Mouse (Mus musculus) hindbrain, embryonic 14.5 days (tissue): ENCODE measurements around the gene Mcoln2. TPM values are rescaled to one million over a fixed set of nuclear protein-coding genes. Genes with fewer than 3 reads are reported as not detected.

Source experiments
- ATAC-seq: fragments of 200-750 bp; cut with Nextera tagmentation; 2 replicates; pipeline ENCODE4 v1.8.0; 2017; ENCODE audit warnings: moderate number of reproducible peaks, mild to moderate bottlenecking, moderate TSS enrichment, moderate library complexity; ENCODE audit not compliant: low FRiP score
- DNase-seq: peaks from one replicate; pipeline ENCODE4 v3.0.0-alpha.2; 2015; ENCODE audit warnings: low spot score
- H3K27ac ChIP-seq: fragments of 300-500 bp; sonication (generic); 2 replicates; pipeline ENCODE4 v1.5.1; 2014; ENCODE audit warnings: mild to moderate bottlenecking, moderate library complexity
- H3K27me3 ChIP-seq: fragments of 300-500 bp; sonication (generic); 2 replicates; pipeline ENCODE4 v1.6.1; 2014; ENCODE audit warnings: mild to moderate bottlenecking, low read length, mixed read lengths; ENCODE audit not compliant: control insufficient read depth, insufficient read depth
- H3K36me3 ChIP-seq: fragments of 300-500 bp; sonication (generic); replicated peaks from 2 replicates; pipeline ENCODE4 v1.6.1; 2014; ENCODE audit not compliant: control insufficient read depth, insufficient read depth
- H3K4me1 ChIP-seq: fragments of 300-500 bp; sonication (generic); replicated peaks from 2 replicates; pipeline ENCODE4 v1.6.1; 2014; ENCODE audit warnings: antibody characterized with exemption, low read length, mixed read lengths; ENCODE audit not compliant: control insufficient read depth, insufficient read depth
- H3K4me2 ChIP-seq: fragments of 300-500 bp; sonication (generic); replicated peaks from 2 replicates; pipeline ENCODE4 v1.6.1; 2014; ENCODE audit warnings: mild to moderate bottlenecking, moderate library complexity
- H3K4me3 ChIP-seq: fragments of 300-500 bp; sonication (generic); replicated peaks from 2 replicates; pipeline ENCODE4 v1.5.1; 2014; ENCODE audit warnings: mild to moderate bottlenecking, low read length
- H3K9ac ChIP-seq: fragments of 300-500 bp; sonication (generic); 2 replicates; pipeline ENCODE4 v1.6.1; 2014
- H3K9me3 ChIP-seq: fragments of 300-500 bp; sonication (generic); 2 replicates; pipeline ENCODE4 v1.6.1; 2016; ENCODE audit warnings: low read length; ENCODE audit not compliant: control insufficient read depth
- WGBS: fragments of 180-500 bp; shearing (Covaris S2); extraction: QIAGEN DNeasy Blood & Tissue Kit; methylation state at CpG from one replicate; pipeline ENCODE4 v1.1.7; 2014; 5-methylcytosine and 5-hydroxymethylcytosine counted together
- polyA plus RNA-seq: library from polyadenylated mRNA; unstranded; fragments of >200 nt; fragmentation: Nextera tagmentation; extraction: Ambion mirVana; gene quantifications from 2 replicates; pipeline ENCODE4 v1.2.1, GENCODE M21; 2014

The Mcoln2 gene
- polyA plus RNA-seq, 1 experiment from 2014 or later = 0.11 TPM

DNA sequence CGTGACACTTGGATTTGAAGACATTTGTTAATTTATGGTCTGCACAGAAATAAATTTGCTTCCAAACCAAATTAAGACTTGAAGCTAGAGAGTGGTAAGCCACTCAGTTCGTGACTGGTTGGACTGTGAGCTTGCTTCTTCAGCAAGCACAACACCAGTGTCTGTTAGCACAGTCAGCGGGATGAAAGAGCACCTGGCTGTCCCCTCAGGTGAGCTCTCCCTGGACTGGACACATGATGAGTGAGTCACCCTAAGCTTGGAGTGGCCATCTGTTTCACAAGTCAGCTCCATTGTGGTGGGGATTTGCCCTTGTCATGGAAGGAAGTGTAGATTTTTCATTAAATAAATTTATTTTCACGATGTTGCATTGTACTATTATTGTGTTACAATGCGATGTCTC, 45.5 kb downstream of the Mcoln2 start:
- Histone ChIP-seq H3K4me1 (0 out of 2 replicates have a peak, but pooled peaks cover 9% of the 10 kb centered on the region), H3K36me3 (no peaks in the 10 kb centered on the region), H3K9ac (no peak overlapping the region), H3K4me2 (no peak overlapping the region), H3K9me3 (no peaks in the 10 kb centered on the region), H3K27ac (no peak overlapping the region), H3K27me3 (no peaks in the 10 kb centered on the region), H3K4me3 (no peak overlapping the region)
- WGBS = 92% methylated on average over 5 of the region's 5 CpGs
- no peak for DNase-seq
- no peak for ATAC-seq

DNA sequence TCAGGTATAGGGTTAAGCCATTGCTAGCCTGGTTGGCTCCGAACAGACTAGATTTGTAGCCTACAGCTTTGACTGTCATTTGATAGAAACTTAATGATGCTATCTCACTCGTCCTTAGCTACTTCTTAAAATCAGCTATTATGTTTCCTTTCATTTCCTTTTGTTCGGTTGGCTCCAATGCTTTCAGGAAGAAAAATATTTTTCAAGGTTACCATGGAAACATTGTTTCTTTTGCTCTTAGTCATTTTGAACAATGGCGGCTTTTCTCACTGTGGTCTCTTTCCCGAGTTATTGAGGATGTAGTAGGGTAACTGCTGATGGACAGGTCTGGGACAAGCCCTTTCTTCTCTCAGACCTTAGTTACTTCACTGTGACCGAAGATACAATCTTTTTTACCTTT, 46.7 kb downstream of the Mcoln2 start:
- Histone ChIP-seq H3K4me2 (no peak overlapping the region), H3K4me3 (no peak overlapping the region), H3K27me3 (no peaks in the 10 kb centered on the region), H3K9ac (no peak overlapping the region), H3K4me1 (0 out of 2 replicates have a peak, but pooled peaks cover 9% of the 10 kb centered on the region), H3K36me3 (no peaks in the 10 kb centered on the region), H3K27ac (no peak overlapping the region), H3K9me3 (no peaks in the 10 kb centered on the region)
- 22% methylated on average over 6 of the region's 6 CpGs for WGBS
- ATAC-seq (no peak), DNase-seq (peak; percentile 56)

DNA sequence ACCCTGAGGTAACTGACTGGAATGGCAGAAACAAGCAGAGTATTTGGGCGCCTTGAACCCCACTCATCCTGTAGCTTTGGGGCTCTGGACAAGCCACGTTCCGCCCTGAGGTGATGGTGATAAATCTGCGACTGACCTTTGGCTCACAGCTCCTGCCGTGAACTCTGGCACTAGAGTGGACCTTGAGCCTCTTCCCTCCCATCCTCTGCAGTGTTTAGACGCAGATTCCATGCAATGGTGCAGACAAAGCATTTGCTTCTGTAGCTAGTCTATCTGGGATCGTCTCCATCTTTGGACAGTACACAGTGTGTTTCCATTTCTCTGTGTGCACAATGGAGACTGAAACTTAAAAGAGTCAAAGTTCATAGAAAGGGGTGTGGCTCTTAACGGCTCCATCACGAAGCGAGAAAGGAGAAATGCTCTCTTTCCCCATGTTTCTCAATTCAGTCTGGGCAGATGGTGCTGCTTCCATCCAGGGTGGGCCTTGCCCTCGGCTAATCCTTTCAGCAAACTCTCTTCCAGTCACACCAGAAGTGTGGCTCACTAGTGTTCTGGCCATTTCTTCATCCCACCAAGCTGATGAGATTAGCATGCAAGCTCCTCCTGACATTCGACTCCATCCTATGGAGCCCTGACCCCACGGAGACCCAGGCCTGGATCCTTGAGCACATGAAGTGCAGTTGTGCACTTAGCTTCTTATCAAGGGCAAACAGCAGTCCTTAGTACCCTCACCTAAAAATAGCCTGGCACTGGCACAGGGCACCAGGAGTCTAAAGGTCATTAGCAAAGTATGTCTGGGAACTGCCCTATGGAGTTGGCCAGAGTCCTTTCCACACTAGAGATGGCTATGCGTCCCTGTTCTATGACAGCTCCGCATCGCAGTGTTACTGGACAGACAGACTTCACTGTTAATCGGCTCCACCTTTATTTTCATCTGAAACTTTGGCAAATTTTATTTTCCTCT, 47.4 kb downstream of the Mcoln2 start:
- no peak for ATAC-seq
- no peak overlapping the region for H3K27ac ChIP-seq
- H3K9ac ChIP-seq = no peak overlapping the region
- H3K9me3 ChIP-seq = no peaks in the 10 kb centered on the region
- no peaks in the 10 kb centered on the region for H3K36me3 ChIP-seq
- no peak overlapping the region for H3K4me3 ChIP-seq
- no peak overlapping the region for H3K4me2 ChIP-seq
- 0 out of 2 replicates have a peak, but pooled peaks cover 9% of the 10 kb centered on the region for H3K4me1 ChIP-seq
- H3K27me3 ChIP-seq = no peaks in the 10 kb centered on the region
- no peak for DNase-seq
- 74% methylated on average over 17 of the region's 17 CpGs for WGBS

DNA sequence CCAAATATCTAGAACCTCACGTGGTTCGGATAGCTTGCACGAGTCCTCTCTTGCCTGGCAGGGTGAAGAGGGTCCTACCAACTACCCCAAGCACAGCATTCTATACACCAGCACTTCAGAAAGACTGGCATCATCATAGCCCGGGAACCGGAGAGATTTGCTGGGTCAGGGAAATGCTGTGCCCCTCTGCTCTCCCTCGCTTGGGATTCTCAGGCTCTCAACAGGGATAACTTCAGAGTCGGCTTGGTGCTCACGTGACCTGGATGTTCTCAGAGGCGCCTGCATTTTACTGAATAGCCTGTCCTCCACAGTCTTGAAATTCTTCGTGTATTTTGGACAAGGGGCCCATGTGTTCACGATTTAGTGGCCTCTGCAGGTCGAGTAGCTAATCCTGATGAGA, 48.2 kb downstream of the Mcoln2 start:
- WGBS = 89% methylated on average over 12 of the region's 12 CpGs
- Histone ChIP-seq H3K9ac (no peak overlapping the region), H3K4me1 (0 out of 2 replicates have a peak, but pooled peaks cover 9% of the 10 kb centered on the region), H3K27me3 (no peaks in the 10 kb centered on the region), H3K4me2 (no peak overlapping the region), H3K9me3 (no peaks in the 10 kb centered on the region), H3K4me3 (no peak overlapping the region), H3K27ac (no peak overlapping the region), H3K36me3 (no peaks in the 10 kb centered on the region)
- ATAC-seq (no peak), DNase-seq (no peak)

DNA sequence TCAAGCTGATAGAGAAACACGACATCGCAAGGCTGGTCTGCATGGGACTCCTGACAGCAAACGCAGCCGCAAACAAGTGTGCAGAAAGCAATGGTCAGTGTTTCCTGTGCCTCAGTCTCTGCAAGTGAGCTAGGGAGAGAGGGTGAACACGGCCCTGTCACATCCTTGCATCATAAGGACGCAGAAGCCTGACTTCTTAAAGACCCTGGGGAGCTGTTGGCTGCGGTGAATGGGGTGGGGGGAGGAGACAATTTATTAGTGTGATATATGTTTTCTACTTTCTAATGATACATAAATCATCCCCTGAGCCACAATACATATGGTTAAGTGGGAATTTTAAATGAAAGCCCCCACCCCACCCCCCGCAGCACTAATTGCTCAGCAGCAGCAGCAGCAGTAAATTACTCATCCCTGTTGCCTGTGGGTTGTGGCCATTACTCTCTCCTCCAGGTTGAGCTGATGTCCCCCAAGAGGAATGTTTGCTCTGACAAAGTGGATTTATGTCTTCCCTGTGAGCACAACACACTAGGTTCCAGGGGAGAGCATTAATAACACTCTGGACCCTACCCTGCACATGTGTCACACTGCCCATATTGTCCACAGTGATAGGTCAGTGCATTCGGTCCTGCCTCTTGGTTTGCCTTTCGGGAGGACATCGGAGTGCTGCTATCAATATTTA, 49.3 kb downstream of the Mcoln2 start:
- H3K9ac ChIP-seq = no peak overlapping the region
- WGBS = 53% methylated on average over 11 of the region's 11 CpGs
- H3K4me1 ChIP-seq = 0 out of 2 replicates have a peak, but pooled peaks cover 9% of the 10 kb centered on the region
- no peak for DNase-seq
- peak; percentile 54; the same call in 1 of the 2 replicates for ATAC-seq
- 0 out of 2 replicates have a peak overlapping the region, but pooled peaks have one; percentile 1 for H3K27ac ChIP-seq
- no peak overlapping the region for H3K4me3 ChIP-seq
- H3K36me3 ChIP-seq = no peaks in the 10 kb centered on the region
- H3K9me3 ChIP-seq = no peaks in the 10 kb centered on the region
- no peaks in the 10 kb centered on the region for H3K27me3 ChIP-seq
- no peak overlapping the region for H3K4me2 ChIP-seq

DNA sequence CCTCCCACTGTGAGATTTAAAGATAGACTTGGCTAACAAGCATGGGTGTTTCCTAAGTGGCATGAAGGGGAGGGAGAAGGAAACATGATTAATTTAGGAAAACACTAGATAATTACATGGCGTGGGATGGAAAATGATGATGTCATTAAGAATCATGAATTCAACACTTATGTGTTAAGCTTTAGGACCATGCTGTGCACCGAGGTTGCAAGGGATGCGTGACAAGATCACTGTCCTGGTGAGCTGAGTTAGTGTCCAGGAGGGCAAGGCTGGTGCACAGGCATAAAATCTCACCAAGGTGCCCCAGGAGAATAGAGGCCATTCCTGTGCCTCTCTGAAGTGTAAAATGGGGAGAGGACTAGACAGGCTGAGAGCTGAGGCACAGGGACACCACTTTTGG, 49.9 kb downstream of the Mcoln2 start:
- Histone ChIP-seq H3K9ac (no peak overlapping the region), H3K9me3 (no peaks in the 10 kb centered on the region), H3K27me3 (no peaks in the 10 kb centered on the region), H3K27ac (no peak overlapping the region), H3K4me3 (no peak overlapping the region), H3K4me2 (no peak overlapping the region), H3K36me3 (no peaks in the 10 kb centered on the region), H3K4me1 (0 out of 2 replicates have a peak, but pooled peaks cover 9% of the 10 kb centered on the region)
- DNase-seq = no peak
- WGBS = 61% methylated on average over 3 of the region's 3 CpGs
- no peak for ATAC-seq

DNA sequence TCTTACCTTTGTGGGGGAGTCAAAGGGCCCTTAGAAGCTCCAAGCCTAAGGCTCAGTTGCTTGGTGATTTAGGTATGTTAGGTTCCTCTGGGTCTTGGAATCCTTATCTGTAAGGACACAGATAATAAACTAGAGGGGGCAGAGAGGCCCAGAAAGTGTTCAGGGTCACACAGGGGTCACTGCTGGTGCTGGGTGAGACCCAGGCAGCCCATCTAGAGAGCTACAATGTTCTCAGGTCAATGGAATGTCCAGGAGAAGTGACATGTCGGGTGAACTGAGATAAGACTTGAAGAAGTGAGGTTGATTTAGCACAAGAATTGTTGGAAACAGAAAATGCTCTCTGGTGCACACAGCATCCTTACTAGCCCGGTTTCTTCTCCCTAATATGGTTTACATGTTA, 54.7 kb downstream of the Mcoln2 start:
- 77% methylated on average over 2 of the region's 2 CpGs for WGBS
- DNase-seq = no peak
- H3K4me1 ChIP-seq = 0 out of 2 replicates have a peak, but pooled peaks cover under 1% of the 10 kb centered on the region

DNA sequence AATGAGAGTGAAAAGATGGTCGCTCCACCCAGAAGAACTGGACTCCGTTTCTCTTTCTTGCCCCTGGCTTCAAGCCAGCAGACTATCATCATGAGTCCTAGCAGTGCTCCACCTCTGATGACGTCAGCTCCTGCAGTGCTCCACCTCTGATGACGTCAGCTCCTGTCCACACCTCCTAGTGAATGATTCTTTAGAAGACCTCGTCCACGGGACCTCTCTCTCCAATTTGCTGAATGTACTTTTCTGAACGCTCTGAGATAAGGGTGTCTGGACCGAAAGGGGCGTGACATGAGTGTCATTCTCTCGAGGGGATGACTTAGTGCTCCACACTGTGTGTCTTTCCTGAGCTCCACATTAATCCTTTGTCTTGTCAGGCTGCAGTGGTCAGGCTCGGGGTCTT, 55.7 kb downstream of the Mcoln2 start:
- Histone ChIP-seq H3K4me2 (no peak overlapping the region), H3K9ac (no peak overlapping the region), H3K9me3 (no peaks in the 10 kb centered on the region), H3K36me3 (no peaks in the 10 kb centered on the region), H3K4me3 (no peak overlapping the region), H3K27ac (no peak overlapping the region), H3K27me3 (no peaks in the 10 kb centered on the region), H3K4me1 (no peaks in the 10 kb centered on the region)
- WGBS = 76% methylated on average over 11 of the region's 11 CpGs
- ATAC-seq (no peak), DNase-seq (no peak)

More for the DNA sequence above, 54.7 kb downstream of the Mcoln2 start:
- no peaks in the 10 kb centered on the region for H3K27me3 ChIP-seq
- H3K9ac ChIP-seq = no peak overlapping the region
- H3K9me3 ChIP-seq = no peaks in the 10 kb centered on the region
- no peak overlapping the region for H3K4me2 ChIP-seq
- H3K4me3 ChIP-seq = no peak overlapping the region
- H3K27ac ChIP-seq = no peak overlapping the region
- no peak for ATAC-seq
- H3K36me3 ChIP-seq = no peaks in the 10 kb centered on the region

DNA sequence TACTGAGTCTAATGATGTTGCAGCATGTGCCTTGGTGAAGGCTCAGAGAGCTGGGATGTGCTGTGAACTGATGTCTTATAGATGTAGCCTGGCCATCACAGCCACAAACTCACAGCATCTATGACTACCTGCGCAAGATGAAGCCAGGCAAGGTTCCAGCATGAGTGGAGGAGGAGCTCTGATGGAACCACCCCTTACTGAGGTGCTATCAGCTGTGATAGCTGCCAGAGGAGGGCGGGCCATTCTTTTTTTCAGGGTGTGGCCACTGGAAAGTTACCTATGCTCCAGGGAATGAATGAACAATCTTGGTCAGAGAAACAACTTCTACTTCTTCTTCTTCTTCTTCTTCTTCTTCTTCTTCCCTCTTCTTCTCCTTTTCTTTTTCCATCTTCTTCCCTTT, 57.0 kb downstream of the Mcoln2 start:
- Histone ChIP-seq H3K9me3 (no peaks in the 10 kb centered on the region), H3K27ac (no peak overlapping the region), H3K4me2 (no peak overlapping the region), H3K36me3 (no peaks in the 10 kb centered on the region), H3K9ac (no peak overlapping the region), H3K4me1 (no peaks in the 10 kb centered on the region), H3K27me3 (no peaks in the 10 kb centered on the region), H3K4me3 (no peak overlapping the region)
- ATAC-seq (no peak), DNase-seq (no peak)
- 84% methylated on average over 2 of the region's 2 CpGs for WGBS
